Mouse (Mus musculus): ENCODE data around the gene Fez1.

GRCm38 (mm10) chr9:36921718-36922415 is 100.2 kb downstream of the Fez1 start:
- TF ChIP-seq FLI1 (IDR thresholded peaks at IDR 0.05; ENCODE audit: low read length) (no peak), GATA1 (IDR thresholded peaks at IDR 0.05; ENCODE audit: borderline replicate concordance, low read length) (no peak)
